Mouse (Mus musculus): Measurements from ENCODE around the gene Gtpbp6. TPM values are rescaled to one million over a fixed set of nuclear protein-coding genes. Genes with fewer than 3 reads are reported as not detected.

The Gtpbp6 gene
- polyA plus RNA-seq (2014; fragmentation: Nextera tagmentation; extraction: Ambion mirVana): 15.9 and 22.0 TPM in 2 replicates

- Histone ChIP-seq H3K4me1 (ENCODE audit: control insufficient read depth in 2 of 2, insufficient read depth in 2 of 2, low read length in 2 of 2) (peaks cover 2 to 14% of the 10 kb centered on the region in 2 experiments; a peak in 3 of 4 replicates), H3K27ac (replicated peaks in 1 of 2; ENCODE audit: control insufficient read depth in 1 of 2, insufficient read depth in 1 of 2, low read depth in 2 of 2, low read length in 2 of 2) (peak within 1 kb of the TSS; percentile 82 to 98), H3K4me3 (ENCODE audit: control insufficient read depth in 1 of 2, insufficient read depth in 1 of 2, low read depth in 1 of 2, low read length in 2 of 2) (peak within 1 kb of the TSS; percentile 66), H3K4me2 (ENCODE audit: low read length) (peak within 1 kb of the TSS; percentile 88), H3K27me3 (ENCODE audit: control insufficient read depth, insufficient read depth, low read length) (no peaks in the 10 kb centered on the region), H3K9ac (ENCODE audit: low read length) (peak within 1 kb of the TSS; percentile 82), H3K36me3 (ENCODE audit: control insufficient read depth, insufficient read depth, low read length) (peaks cover 44% of the 10 kb centered on the region), H3K9me3 (ENCODE audit: control insufficient read depth, low read length) (no peaks in the 10 kb centered on the region)
- under 1% methylated on average over 69 of the region's 71 CpGs for whole genome bisulfite sequencing
- ATAC-seq (ENCODE audit: insufficient number of reproducible peaks, insufficient read depth, low FRiP score, low read depth): peak; percentile 86
Observed at GRCm38 (mm10) chr5:110107581-110108304, at the start of gene Gtpbp6. Gene Gtpbp6, minus strand, starts transcription at chr5:110108197.

DNA sequence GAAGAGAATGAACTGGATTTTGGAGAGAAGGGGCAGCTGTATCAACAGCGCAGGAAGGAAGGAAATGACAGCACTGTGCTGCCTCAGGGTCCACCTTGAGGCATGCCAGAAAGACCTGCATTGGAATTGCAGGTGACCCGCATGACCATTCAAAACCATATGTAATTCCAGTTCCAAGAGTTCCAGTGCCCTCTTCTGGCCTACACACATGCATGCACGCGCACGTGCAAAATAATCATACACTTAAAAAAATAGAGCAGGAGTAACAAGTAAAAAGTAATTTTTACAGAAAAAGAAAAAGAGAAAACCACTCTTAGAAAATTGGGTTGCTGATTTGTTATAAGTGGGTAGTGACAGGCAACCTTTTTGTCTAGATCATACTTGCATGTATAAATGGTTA, 35.0 kb upstream of the Gtpbp6 start:
- Histone ChIP-seq H3K27ac (replicated peaks in 1 of 2; ENCODE audit: control insufficient read depth in 1 of 2, insufficient read depth in 1 of 2, low read depth in 2 of 2, low read length in 2 of 2) (no peak overlapping the region), H3K4me3 (ENCODE audit: control insufficient read depth in 1 of 2, insufficient read depth in 1 of 2, low read depth in 1 of 2, low read length in 2 of 2) (no peak overlapping the region), H3K9me3 (ENCODE audit: control insufficient read depth, low read length) (no peaks in the 10 kb centered on the region), H3K36me3 (ENCODE audit: control insufficient read depth, insufficient read depth, low read length) (peaks cover 85% of the 10 kb centered on the region), H3K27me3 (ENCODE audit: control insufficient read depth, insufficient read depth, low read length) (no peaks in the 10 kb centered on the region), H3K4me2 (ENCODE audit: low read length) (no peak overlapping the region), H3K9ac (ENCODE audit: low read length) (no peak overlapping the region), H3K4me1 (ENCODE audit: control insufficient read depth in 2 of 2, insufficient read depth in 2 of 2, low read length in 2 of 2) (0 out of 4 replicates have a peak, but pooled peaks cover 0 to 2% of the 10 kb centered on the region in 2 experiments)
- no peak for ATAC-seq (ENCODE audit: insufficient number of reproducible peaks, insufficient read depth, low FRiP score, low read depth)
- 88% methylated on average over 5 of the region's 5 CpGs for WGBS

DNA sequence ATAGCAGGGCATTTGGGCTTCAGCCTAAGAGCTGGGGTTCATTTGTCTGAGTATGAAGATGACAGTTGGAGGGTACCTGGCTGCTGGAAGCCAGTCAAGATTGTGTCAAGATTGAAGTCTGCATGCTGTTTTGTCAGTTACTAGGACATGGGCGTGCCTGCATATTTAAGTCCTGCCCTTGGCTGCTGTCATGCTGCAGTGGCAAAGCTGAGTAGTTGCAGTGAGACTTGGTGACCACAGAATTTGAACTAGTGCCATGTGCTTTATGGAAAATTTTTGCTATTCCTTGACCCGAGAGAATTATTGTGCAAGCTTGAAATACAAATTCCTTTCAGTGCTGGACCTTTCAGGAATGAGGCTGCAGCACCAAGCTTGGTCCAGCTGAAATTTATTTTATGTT, 34.3 kb upstream of the Gtpbp6 start:
- no peaks in the 10 kb centered on the region for H3K27me3 ChIP-seq (ENCODE audit: control insufficient read depth, insufficient read depth, low read length)
- H3K36me3 ChIP-seq (ENCODE audit: control insufficient read depth, insufficient read depth, low read length): peaks cover 78% of the 10 kb centered on the region
- H3K4me1 ChIP-seq (ENCODE audit: control insufficient read depth in 2 of 2, insufficient read depth in 2 of 2, low read length in 2 of 2): 0 out of 4 replicates have a peak, but pooled peaks cover 0 to 5% of the 10 kb centered on the region in 2 experiments
- no peak overlapping the region for H3K4me2 ChIP-seq (ENCODE audit: low read length)
- H3K9me3 ChIP-seq (ENCODE audit: control insufficient read depth, low read length): no peaks in the 10 kb centered on the region
- no peak overlapping the region for H3K27ac ChIP-seq (replicated peaks in 1 of 2; ENCODE audit: control insufficient read depth in 1 of 2, insufficient read depth in 1 of 2, low read depth in 2 of 2, low read length in 2 of 2)
- 92% methylated on average over 2 of the region's 2 CpGs for WGBS
- H3K4me3 ChIP-seq (ENCODE audit: control insufficient read depth in 1 of 2, insufficient read depth in 1 of 2, low read depth in 1 of 2, low read length in 2 of 2): no peak overlapping the region
- H3K9ac ChIP-seq (ENCODE audit: low read length): no peak overlapping the region
- no peak for ATAC-seq (ENCODE audit: insufficient number of reproducible peaks, insufficient read depth, low FRiP score, low read depth)

DNA sequence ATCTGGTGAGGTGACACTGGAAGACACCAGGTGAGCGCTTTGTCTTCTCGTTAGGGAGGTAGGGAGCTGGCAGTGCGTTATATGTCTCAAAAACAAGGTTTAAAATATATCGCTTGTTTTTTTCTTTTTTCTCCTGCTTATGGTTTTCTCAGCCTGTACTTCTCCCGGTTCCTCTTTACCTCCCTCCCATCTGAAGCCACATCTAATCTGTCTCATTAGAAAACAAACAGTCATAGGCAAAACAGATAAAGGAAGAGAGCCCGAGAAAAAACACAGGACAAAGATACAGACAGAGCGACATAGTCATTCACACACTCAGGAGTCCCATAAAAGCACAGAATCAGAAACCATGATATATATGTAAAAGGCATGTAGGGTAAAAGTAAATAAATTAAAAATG, 32.4 kb upstream of the Gtpbp6 start:
- peaks cover 60% of the 10 kb centered on the region for H3K36me3 ChIP-seq (ENCODE audit: control insufficient read depth, insufficient read depth, low read length)
- 83% methylated on average over 7 of the region's 7 CpGs for WGBS

GRCm38 (mm10) chr5:110139325-110139724, 31.3 kb upstream of the Gtpbp6 start:
- Histone ChIP-seq H3K27me3 (ENCODE audit: control insufficient read depth, insufficient read depth, low read length) (no peaks in the 10 kb centered on the region), H3K9me3 (ENCODE audit: control insufficient read depth, low read length) (no peaks in the 10 kb centered on the region), H3K4me1 (ENCODE audit: control insufficient read depth in 2 of 2, insufficient read depth in 2 of 2, low read length in 2 of 2) (peaks cover 0 to 5% of the 10 kb centered on the region in 2 experiments; a peak in 1 of 4 replicates), H3K9ac (ENCODE audit: low read length) (no peak overlapping the region), H3K4me3 (ENCODE audit: control insufficient read depth in 1 of 2, insufficient read depth in 1 of 2, low read depth in 1 of 2, low read length in 2 of 2) (no peak overlapping the region), H3K4me2 (ENCODE audit: low read length) (no peak overlapping the region), H3K27ac (replicated peaks in 1 of 2; ENCODE audit: control insufficient read depth in 1 of 2, insufficient read depth in 1 of 2, low read depth in 2 of 2, low read length in 2 of 2) (no peak overlapping the region), H3K36me3 (ENCODE audit: control insufficient read depth, insufficient read depth, low read length) (peaks cover 49% of the 10 kb centered on the region)
- 91% methylated on average over 3 of the region's 3 CpGs for WGBS
- ATAC-seq (ENCODE audit: insufficient number of reproducible peaks, insufficient read depth, low FRiP score, low read depth): no peak

More for the DNA sequence above, 32.4 kb upstream of the Gtpbp6 start:
- no peak for ATAC-seq (ENCODE audit: insufficient number of reproducible peaks, insufficient read depth, low FRiP score, low read depth)
- Histone ChIP-seq H3K9me3 (ENCODE audit: control insufficient read depth, low read length) (no peaks in the 10 kb centered on the region), H3K27ac (replicated peaks in 1 of 2; ENCODE audit: control insufficient read depth in 1 of 2, insufficient read depth in 1 of 2, low read depth in 2 of 2, low read length in 2 of 2) (no peak overlapping the region), H3K4me3 (ENCODE audit: control insufficient read depth in 1 of 2, insufficient read depth in 1 of 2, low read depth in 1 of 2, low read length in 2 of 2) (no peak overlapping the region), H3K9ac (ENCODE audit: low read length) (no peak overlapping the region), H3K27me3 (ENCODE audit: control insufficient read depth, insufficient read depth, low read length) (no peaks in the 10 kb centered on the region), H3K4me2 (ENCODE audit: low read length) (no peak overlapping the region), H3K4me1 (ENCODE audit: control insufficient read depth in 2 of 2, insufficient read depth in 2 of 2, low read length in 2 of 2) (0 out of 4 replicates have a peak, but pooled peaks cover 0 to 5% of the 10 kb centered on the region in 2 experiments)

DNA sequence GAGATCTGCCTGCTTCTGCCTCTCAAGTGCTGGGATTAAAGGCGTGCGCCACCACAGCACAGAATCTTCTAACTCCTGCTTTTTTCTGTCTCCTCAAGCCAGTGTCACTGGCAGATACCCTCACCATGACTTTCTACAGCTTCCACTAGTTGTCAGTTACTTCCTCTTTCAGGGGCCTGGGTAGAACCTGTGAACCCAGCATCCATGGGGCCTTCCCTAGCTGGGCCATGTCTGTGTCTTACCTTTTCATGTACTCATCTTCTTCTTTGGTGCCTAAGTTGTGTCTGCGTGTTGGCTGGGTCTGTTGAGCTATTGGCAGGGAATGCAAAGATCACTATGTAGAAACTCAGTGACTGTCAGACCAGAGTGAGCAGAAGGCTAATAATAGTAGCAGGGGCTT, 29.8 kb upstream of the Gtpbp6 start:
- 86% methylated on average over 3 of the region's 3 CpGs for WGBS
- Histone ChIP-seq H3K36me3 (ENCODE audit: control insufficient read depth, insufficient read depth, low read length) (peaks cover 37% of the 10 kb centered on the region), H3K4me1 (ENCODE audit: control insufficient read depth in 2 of 2, insufficient read depth in 2 of 2, low read length in 2 of 2) (peaks cover 0 to 5% of the 10 kb centered on the region in 2 experiments; a peak in 1 of 4 replicates), H3K4me2 (ENCODE audit: low read length) (no peak overlapping the region), H3K9ac (ENCODE audit: low read length) (no peak overlapping the region), H3K4me3 (ENCODE audit: control insufficient read depth in 1 of 2, insufficient read depth in 1 of 2, low read depth in 1 of 2, low read length in 2 of 2) (no peak overlapping the region), H3K9me3 (ENCODE audit: control insufficient read depth, low read length) (peaks cover 5% of the 10 kb centered on the region; the same call in 1 of the 2 replicates), H3K27ac (replicated peaks in 1 of 2; ENCODE audit: control insufficient read depth in 1 of 2, insufficient read depth in 1 of 2, low read depth in 2 of 2, low read length in 2 of 2) (no peak overlapping the region), H3K27me3 (ENCODE audit: control insufficient read depth, insufficient read depth, low read length) (no peaks in the 10 kb centered on the region)
- ATAC-seq (ENCODE audit: insufficient number of reproducible peaks, insufficient read depth, low FRiP score, low read depth): no peak

DNA sequence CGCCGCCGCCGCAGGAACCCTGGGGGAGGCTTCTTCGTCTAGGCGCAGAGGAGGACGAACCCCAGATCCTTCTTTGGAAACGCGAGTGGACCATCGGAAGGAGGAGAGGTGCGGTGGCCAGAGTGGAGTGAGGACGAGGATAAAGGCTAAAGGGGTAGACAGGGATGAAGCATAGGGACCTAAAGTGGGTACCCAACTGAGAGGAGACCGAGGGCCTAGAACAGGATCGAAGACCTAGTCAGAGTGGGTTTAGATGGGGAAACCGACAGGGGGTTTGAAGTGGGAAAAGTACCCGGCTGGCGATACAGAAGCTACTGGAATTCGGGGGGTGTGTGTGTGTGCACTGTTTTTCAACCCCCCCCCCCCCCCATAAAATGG, 28.1 kb upstream of the Gtpbp6 start:
- ATAC-seq (ENCODE audit: insufficient number of reproducible peaks, insufficient read depth, low FRiP score, low read depth): no peak
- peak overlapping the region; percentile 90 for H3K9ac ChIP-seq (ENCODE audit: low read length)
- H3K27ac ChIP-seq (replicated peaks in 1 of 2; ENCODE audit: control insufficient read depth in 1 of 2, insufficient read depth in 1 of 2, low read depth in 2 of 2, low read length in 2 of 2): peak overlapping the region; percentile 49 to 75; a peak in 3 of 4 replicates
- H3K9me3 ChIP-seq (ENCODE audit: control insufficient read depth, low read length): peaks cover 5% of the 10 kb centered on the region; the same call in 1 of the 2 replicates
- WGBS: 3% methylated on average over 18 of the region's 18 CpGs
- H3K4me2 ChIP-seq (ENCODE audit: low read length): peak overlapping the region; percentile 86
- no peaks in the 10 kb centered on the region for H3K27me3 ChIP-seq (ENCODE audit: control insufficient read depth, insufficient read depth, low read length)
- H3K4me1 ChIP-seq (ENCODE audit: control insufficient read depth in 2 of 2, insufficient read depth in 2 of 2, low read length in 2 of 2): peaks cover 0 to 5% of the 10 kb centered on the region in 2 experiments; a peak in 1 of 4 replicates
- H3K36me3 ChIP-seq (ENCODE audit: control insufficient read depth, insufficient read depth, low read length): peaks cover 24% of the 10 kb centered on the region
- peak overlapping the region; percentile 89 to 92 for H3K4me3 ChIP-seq (ENCODE audit: control insufficient read depth in 1 of 2, insufficient read depth in 1 of 2, low read depth in 1 of 2, low read length in 2 of 2)
